Mouse (Mus musculus): Measurements from ENCODE around the gene Gm7075. TPM values are rescaled to one million over a fixed set of nuclear protein-coding genes. Genes with fewer than 3 reads are reported as not detected.
"Not testable (repeated sequence)": the region's sequence is repeated elsewhere in the genome, so short reads cannot be mapped to it uniquely, and the experiment has no call there.

Gene Gm7075
- total and polyA plus RNA-seq, 2 experiments from 2014 or later, result not detected

DNA sequence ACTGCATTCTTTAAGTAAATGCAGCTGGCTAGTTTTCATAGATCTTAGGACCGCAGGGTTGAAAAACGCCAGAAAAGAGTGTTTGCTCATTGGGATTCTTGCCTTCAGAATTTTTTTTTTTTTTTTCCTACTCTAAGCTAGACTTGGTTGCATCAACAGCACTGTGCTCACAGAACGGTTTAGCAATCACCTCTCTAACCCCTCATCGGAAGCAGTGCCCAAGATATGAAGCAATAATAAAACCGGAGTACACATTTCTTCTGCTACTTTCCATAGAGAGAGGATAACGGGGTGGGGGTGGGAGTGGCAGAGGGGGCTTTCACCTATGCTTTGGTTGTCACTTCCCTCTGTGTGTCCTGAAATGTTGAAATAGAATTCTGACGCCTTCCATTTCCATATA is 5.7 kb downstream of the Gm7075 start:
- H3K36me3 ChIP-seq (ENCODE audit: insufficient read depth, low read length), result no peaks in the 10 kb centered on the region
- H3K9me3 ChIP-seq (ENCODE audit: low read length), result no peaks in the 10 kb centered on the region
- no peak overlapping the region for H3K4me2 ChIP-seq (ENCODE audit: low read depth, low read length)

DNA sequence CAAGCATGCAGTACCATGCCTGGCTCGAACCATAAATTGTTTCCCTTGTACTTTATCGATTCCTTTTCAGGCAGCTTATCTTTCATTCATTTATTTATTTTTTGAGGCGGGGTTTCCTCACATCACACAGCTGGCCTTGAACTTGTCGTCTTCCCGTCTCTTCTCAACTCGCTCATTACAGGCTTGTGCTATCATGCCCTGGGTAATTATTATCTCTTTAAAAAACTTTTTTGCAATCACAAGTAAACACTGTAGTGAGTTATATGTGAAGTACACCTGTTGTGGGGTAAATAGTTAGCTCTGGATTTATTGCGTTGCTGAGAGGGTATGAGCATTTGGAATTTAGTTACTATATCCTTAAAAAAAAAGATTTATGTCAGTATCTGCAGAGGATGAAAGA is 6.3 kb downstream of the Gm7075 start:
- Histone ChIP-seq H3K9me3 (ENCODE audit: low read length) (no peaks in the 10 kb centered on the region), H3K27ac (no peak overlapping the region), H3K27me3 (ENCODE audit: insufficient read depth, low read length) (no peaks in the 10 kb centered on the region), H3K4me2 (ENCODE audit: low read depth, low read length) (no peak overlapping the region), H3K4me1 (ENCODE audit: insufficient read depth, low read length) (no peaks in the 10 kb centered on the region), H3K36me3 (ENCODE audit: insufficient read depth, low read length) (no peaks in the 10 kb centered on the region), H3K4me3 (ENCODE audit: low read length) (no peak overlapping the region), H3K9ac (replicated peaks; ENCODE audit: low read length) (no peak overlapping the region)
- DNase-seq (ENCODE audit: low spot score) (no peak), ATAC-seq (no peak)
- TF ChIP-seq CTCF (IDR thresholded peaks at IDR 0.05; ENCODE audit: low read depth), result no peak
- 87% methylated on average over 7 of the region's 7 CpGs for WGBS

More for the DNA sequence above, 5.7 kb downstream of the Gm7075 start:
- TF ChIP-seq CTCF (IDR thresholded peaks at IDR 0.05; ENCODE audit: low read depth), result no peak
- no peak overlapping the region for H3K9ac ChIP-seq (replicated peaks; ENCODE audit: low read length)
- H3K27me3 ChIP-seq (ENCODE audit: insufficient read depth, low read length), result no peaks in the 10 kb centered on the region
- 64% methylated on average over 7 of the region's 7 CpGs for WGBS
- no peak overlapping the region for H3K27ac ChIP-seq
- no peaks in the 10 kb centered on the region for H3K4me1 ChIP-seq (ENCODE audit: insufficient read depth, low read length)
- no peak for ATAC-seq
- DNase-seq (ENCODE audit: low spot score), result no peak
- no peak overlapping the region for H3K4me3 ChIP-seq (ENCODE audit: low read length)

DNA sequence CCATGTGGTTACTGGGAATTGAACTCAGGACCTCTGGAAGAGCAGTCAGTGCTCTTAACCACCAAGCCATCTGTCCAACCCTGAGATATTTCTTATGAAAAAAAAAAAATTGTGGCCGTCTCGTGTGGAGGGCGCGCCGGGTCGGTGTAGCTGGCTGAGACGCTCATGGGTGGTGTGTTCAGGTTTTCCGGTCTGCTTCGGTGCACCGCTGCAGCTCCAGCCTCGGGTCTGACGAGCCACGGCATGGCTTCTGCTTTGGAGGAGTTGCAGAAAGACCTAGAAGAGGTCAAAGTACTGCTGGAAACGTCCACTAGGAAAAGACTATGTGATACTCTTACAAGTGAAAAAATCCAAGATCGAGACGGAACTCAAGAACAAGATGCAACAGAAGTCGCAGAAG is 8.8 kb downstream of the Gm7075 start:
- Histone ChIP-seq H3K27ac (no peak overlapping the region), H3K9me3 (ENCODE audit: low read length) (no peaks in the 10 kb centered on the region), H3K4me2 (ENCODE audit: low read depth, low read length) (no peak overlapping the region), H3K27me3 (ENCODE audit: insufficient read depth, low read length) (no peaks in the 10 kb centered on the region), H3K4me1 (ENCODE audit: insufficient read depth, low read length) (no peaks in the 10 kb centered on the region), H3K36me3 (ENCODE audit: insufficient read depth, low read length) (no peaks in the 10 kb centered on the region), H3K4me3 (ENCODE audit: low read length) (no peak overlapping the region), H3K9ac (replicated peaks; ENCODE audit: low read length) (no peak overlapping the region)
- ATAC-seq (no peak), DNase-seq (ENCODE audit: low spot score) (no peak)
- 92% methylated on average over 17 of the region's 17 CpGs for WGBS
- no peak for TF ChIP-seq CTCF (IDR thresholded peaks at IDR 0.05; ENCODE audit: low read depth)

DNA sequence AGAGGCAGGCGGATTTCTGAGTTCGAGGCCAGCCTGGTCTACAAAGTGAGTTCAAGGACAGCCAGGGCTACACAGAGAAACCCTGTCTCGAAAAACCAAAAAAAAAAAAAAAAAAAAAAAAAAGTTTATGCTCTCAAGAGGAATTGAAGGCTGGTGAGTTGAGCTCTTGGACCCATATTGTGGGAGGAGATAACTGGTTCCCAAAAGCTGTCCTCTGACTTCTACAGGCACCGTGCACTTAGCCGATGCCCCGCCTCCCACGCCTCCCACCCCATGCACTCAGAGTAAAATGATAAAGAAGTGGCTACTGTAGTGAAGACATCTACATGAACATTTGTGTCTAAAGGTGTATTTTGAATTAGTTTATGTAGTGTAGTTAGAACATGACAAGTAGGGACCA is 9.9 kb downstream of the Gm7075 start:
- H3K27ac ChIP-seq; H3K36me3 ChIP-seq (ENCODE audit: insufficient read depth, low read length); H3K9ac ChIP-seq (replicated peaks; ENCODE audit: low read length); ATAC-seq; DNase-seq (ENCODE audit: low spot score); H3K4me3 ChIP-seq (ENCODE audit: low read length); H3K4me2 ChIP-seq (ENCODE audit: low read depth, low read length); H3K27me3 ChIP-seq (ENCODE audit: insufficient read depth, low read length); H3K9me3 ChIP-seq (ENCODE audit: low read length); H3K4me1 ChIP-seq (ENCODE audit: insufficient read depth, low read length): not testable (repeated sequence)
- 94% methylated on average over 6 of the region's 7 CpGs for WGBS

DNA sequence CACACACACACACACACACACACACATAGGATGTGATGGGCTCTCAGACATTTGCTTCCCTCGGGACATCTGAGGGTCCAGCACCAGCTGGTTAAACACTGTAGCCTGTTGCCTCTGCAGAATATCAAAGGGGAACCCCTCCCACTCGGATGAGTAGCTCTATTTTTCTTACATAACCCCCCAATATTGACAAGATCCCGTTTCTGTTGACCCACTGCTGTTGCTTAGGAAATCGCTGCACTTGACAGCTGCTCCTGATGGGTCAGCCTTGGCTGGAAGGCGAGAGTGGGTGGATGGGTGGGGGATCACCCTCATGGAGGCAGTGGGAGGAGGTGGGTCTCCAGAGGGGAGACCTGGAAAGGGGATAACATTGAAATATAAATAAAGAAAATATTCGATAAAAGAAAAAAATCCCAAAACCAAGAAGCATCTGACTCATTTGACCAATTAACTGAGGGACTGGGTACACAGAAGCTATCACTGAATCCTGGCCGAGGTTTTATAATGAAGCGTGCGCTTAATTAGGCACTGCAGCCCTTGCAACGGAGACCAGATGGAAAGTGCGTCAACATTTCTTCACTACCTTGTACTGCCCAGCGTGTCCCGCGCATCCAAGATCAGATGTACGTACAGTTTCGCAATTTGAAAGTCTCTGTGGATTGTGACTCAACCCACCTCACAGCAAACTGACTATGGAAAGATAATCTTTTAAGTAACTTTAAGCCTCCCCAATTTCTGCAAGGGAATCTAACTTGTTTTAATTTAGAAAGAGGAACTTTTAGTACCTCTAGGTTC is 11.2 kb downstream of the Gm7075 start:
- ATAC-seq (no peak), DNase-seq (ENCODE audit: low spot score) (no peak)
- Histone ChIP-seq H3K4me1 (ENCODE audit: insufficient read depth, low read length) (no peaks in the 10 kb centered on the region), H3K9me3 (ENCODE audit: low read length) (no peaks in the 10 kb centered on the region), H3K4me2 (ENCODE audit: low read depth, low read length) (peak overlapping the region; percentile 23; the same call in 1 of the 2 replicates), H3K36me3 (ENCODE audit: insufficient read depth, low read length) (no peaks in the 10 kb centered on the region), H3K4me3 (ENCODE audit: low read length) (no peak overlapping the region), H3K27ac (no peak overlapping the region), H3K27me3 (ENCODE audit: insufficient read depth, low read length) (no peaks in the 10 kb centered on the region), H3K9ac (replicated peaks; ENCODE audit: low read length) (no peak overlapping the region)
- TF ChIP-seq CTCF (IDR thresholded peaks at IDR 0.05; ENCODE audit: low read depth), result no peak
- 57% methylated on average over 16 of the region's 16 CpGs for WGBS

DNA sequence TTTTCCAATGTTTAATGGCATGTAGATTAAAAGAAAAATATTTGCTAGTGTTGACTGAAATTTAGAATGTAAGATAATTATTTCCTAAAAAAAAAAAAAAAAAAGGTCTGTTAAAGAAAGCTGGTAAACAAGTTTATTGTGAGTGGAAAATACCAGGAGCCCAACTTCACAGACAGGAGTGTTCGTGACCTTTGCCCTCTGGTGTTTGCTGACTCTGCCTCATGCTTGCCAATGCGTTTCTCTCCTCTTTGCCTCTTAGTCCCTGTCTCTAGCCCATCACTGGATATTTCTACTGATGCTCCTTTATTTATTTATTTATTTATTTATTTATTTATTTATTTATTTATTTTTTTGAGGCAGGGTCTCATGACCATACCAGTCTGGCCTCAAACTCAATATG is 18.0 kb downstream of the Gm7075 start:
- ATAC-seq (no peak), DNase-seq (ENCODE audit: low spot score) (no peak)
- Histone ChIP-seq H3K9ac (replicated peaks; ENCODE audit: low read length) (no peak overlapping the region), H3K36me3 (ENCODE audit: insufficient read depth, low read length) (no peaks in the 10 kb centered on the region), H3K4me1 (ENCODE audit: insufficient read depth, low read length) (no peaks in the 10 kb centered on the region), H3K9me3 (ENCODE audit: low read length) (no peaks in the 10 kb centered on the region), H3K4me3 (ENCODE audit: low read length) (no peak overlapping the region), H3K4me2 (ENCODE audit: low read depth, low read length) (no peak overlapping the region), H3K27me3 (ENCODE audit: insufficient read depth, low read length) (no peaks in the 10 kb centered on the region), H3K27ac (no peak overlapping the region)
- no peak for TF ChIP-seq CTCF (IDR thresholded peaks at IDR 0.05; ENCODE audit: low read depth)
- WGBS, result 94% methylated on average over 2 of the region's 2 CpGs

DNA sequence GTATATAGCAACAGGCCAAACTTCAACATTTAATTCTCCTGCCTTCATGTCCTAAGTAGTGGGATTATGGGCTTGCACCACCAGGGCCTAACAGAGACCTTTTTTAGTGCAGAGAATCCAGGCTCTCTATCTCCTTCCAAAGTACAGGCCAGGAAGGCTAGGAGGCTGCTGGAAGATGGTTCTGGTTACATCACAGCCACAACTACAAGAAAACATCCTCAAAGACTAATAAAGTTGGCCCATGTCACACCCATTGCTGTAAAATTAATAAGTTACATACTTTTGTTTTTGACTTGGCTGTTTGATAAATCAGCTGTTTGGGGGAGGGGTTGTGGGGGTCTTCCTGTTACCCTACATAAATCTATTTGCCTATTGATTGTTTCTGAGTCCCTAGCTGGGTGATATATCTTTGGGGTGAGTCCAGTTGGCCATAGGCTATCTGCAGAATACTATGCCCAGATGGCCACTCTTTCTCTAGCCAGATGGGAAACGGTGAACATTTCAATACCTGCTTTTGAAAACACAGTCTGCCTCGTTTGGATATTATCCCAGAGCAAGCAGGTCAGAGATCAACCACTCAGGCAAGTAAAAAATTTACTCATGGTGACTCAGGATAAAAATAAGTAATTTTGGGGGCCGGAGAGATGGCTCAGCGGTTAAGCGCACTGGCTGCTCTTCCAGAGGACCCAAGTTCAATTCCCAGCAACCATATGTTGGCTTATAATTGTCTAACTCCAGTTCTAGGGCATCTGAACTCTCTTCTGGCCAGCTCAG is 18.7 kb downstream of the Gm7075 start:
- ATAC-seq (no peak), DNase-seq (ENCODE audit: low spot score) (no peak)
- no peak overlapping the region for H3K4me3 ChIP-seq (ENCODE audit: low read length)
- H3K4me2 ChIP-seq (ENCODE audit: low read depth, low read length), result no peak overlapping the region
- H3K27me3 ChIP-seq (ENCODE audit: insufficient read depth, low read length), result no peaks in the 10 kb centered on the region
- no peak overlapping the region for H3K9ac ChIP-seq (replicated peaks; ENCODE audit: low read length)
- no peaks in the 10 kb centered on the region for H3K4me1 ChIP-seq (ENCODE audit: insufficient read depth, low read length)
- H3K9me3 ChIP-seq (ENCODE audit: low read length), result no peaks in the 10 kb centered on the region
- 82% methylated on average over 5 of the region's 5 CpGs for WGBS
- H3K36me3 ChIP-seq (ENCODE audit: insufficient read depth, low read length), result no peaks in the 10 kb centered on the region
- no peak overlapping the region for H3K27ac ChIP-seq
- no peak for TF ChIP-seq CTCF (IDR thresholded peaks at IDR 0.05; ENCODE audit: low read depth)

All from hindbrain, postnatal 0 days (tissue).